Mouse (Mus musculus) cerebellum, adult 9-11 months (tissue): ENCODE data around the gene Myl7.
"Not testable (repeated sequence)": the region's sequence is repeated elsewhere in the genome, so short reads cannot be mapped to it uniquely, and the experiment has no call there.

Experiments
- DNase-seq: peaks from one replicate; pipeline ENCODE4 v3.0.0; 2022

Gene Myl7

DNA sequence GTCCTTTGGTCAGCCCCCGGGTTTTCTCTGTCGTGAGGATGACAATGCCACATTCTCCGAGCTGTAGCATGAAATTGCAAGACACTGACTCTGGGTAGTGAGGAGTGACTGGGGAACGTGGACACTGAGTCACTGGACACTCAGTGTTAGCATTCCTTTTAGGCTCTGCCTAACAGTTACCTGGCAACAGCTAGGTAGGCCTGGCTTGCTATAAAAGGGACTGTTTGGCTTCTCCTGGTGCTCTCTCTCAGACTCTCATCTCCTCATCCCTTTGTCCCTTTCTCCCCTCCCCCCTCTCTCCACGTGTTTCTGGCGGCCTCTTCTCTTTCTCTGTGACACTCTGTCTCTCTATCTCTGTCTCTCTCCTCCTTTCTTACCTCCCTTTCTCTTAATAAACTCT, 3.8 kb upstream of the Myl7 start:
- no peak for DNase-seq

DNA sequence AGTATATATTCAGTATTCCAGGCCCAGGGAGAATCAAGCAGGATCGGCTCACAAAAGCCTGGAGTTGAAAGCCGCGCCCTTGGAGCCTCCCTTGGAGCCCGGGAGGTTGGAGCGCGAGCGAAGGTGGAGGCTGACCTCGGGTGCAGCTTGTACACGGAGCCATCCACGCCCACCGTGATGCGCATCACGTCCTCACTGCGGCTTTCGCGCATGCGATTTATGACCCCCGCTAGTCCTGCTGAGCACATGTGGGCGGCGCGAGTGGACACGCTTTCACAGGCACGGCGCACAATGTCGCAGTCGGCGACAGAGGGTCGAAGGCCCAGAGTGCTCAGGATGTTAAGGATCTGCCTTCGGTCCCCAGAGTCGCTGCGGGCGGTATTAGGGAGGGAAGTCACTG, 3.4 kb upstream of the Myl7 start:
- DNase-seq = peak; percentile 60

GRCm38 (mm10) chr11:5901320-5901719, 2.7 kb upstream of the Myl7 start:
- DNase-seq = peak; percentile 18

- no peak for DNase-seq
These were observed 704 bp upstream of the Myl7 start for GRCm38 (mm10) chr11:5899286-5899685.

DNA sequence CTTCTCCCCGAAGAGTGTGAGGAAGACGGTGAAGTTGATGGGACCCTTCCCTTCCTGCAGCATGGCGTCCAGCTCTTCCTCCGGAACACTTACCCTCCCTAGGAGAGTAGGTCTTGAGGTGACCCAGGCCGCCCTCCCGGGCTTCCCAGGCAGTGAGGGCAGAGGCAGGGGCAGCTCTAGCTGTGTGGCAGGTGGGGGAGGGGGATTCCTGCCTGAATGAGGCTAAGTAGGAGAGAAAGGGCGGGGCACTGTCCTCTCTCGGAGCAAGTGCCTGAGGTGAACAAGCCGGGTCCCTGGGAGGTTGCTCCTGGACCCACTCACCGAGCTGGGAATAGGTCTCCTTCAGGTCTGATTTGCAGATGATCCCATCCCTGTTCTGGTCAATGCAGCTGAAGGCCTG, 743 bp downstream of the Myl7 start:
- DNase-seq = no peak

DNA sequence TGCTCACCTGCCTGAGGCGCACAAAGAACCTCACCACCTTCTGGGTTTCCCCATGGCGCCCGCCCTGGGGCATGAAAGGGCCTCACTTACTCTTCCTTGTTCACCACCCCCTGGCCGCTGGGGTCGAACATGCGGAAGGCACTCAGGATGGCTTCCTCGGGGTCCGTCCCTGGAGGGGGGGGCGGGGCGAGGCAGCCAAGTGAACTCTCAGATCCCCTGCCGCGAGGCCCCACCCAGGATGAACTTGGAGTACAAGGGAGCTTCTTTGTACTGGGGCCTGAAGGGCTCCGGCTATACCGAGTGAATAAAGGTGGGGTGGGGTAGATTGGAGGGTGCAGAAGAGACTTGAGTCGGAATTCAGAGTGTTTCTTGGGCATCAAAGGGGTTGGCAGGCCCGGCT, 1.4 kb downstream of the Myl7 start:
- no peak for DNase-seq

- DNase-seq = no peak
These were observed 4.8 kb downstream of the Myl7 start for GRCm38 (mm10) chr11:5893807-5894206.

DNA sequence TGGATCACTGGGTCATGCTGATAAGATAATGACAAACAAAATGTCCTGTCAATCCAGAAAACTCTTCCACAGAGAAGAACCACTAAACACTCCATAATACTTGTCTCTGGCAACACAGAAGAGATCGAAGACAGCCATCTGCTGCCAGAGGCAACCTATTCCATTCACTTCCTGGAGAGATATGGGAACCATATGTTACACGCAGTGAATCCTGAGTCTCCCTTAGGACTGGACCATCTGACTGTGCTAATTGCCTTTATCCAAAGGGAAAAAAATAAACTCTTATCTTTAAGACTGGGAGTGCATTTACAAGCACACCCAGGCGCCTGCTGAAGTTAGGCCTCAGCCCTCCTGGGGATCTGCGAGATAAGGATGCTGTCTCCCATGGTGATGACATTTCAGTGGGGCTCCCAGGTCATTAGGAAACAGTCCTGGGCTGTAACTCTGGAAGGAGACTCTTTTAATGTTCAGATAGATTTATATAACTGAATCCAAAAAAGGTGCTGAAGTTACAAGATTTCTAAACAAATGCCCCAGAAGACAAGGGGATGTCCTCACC, 5.7 kb downstream of the Myl7 start:
- DNase-seq = no peak

DNA sequence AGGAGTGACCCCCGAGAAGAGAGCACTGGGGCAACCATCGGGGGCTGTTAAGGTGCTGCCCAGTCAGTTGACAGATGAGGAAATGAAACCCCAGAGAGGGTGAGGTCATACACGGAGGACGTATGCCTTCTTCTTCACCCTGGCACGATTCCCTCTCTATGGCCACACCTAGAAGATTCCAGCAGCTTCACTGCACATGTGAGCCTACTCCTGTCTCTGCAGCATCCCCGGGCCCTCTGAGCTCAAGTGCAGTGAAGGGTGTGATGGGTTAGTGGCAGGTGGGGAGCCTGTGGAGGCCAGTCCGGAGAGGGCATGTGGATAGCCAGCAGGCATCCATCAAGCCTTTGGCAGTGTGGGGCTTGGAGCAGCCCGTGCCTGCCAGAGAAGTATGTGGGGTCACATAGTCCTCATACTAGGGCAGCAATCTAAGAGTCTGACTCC, 6.4 kb downstream of the Myl7 start:
- peak; percentile 86 for DNase-seq

DNA sequence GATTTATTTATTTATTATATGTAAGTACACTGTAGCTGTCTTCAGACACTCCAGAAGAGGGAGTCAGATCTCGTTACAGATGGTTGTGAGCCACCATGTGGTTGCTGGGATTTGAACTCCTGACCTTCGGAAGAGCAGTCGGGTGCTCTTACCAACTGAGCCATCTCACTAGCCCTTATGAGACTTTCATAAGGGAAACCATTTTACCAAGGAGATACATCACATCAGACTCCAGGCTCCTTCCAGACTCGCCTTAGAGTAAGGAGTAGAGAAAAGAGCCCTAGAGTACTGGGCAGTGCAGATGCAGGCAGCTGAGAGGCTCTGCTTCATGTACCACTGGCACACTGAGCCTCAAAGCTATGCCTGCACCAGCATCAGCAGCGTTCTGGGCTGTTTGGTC, 10.0 kb downstream of the Myl7 start:
- DNase-seq = not testable (repeated sequence)

DNA sequence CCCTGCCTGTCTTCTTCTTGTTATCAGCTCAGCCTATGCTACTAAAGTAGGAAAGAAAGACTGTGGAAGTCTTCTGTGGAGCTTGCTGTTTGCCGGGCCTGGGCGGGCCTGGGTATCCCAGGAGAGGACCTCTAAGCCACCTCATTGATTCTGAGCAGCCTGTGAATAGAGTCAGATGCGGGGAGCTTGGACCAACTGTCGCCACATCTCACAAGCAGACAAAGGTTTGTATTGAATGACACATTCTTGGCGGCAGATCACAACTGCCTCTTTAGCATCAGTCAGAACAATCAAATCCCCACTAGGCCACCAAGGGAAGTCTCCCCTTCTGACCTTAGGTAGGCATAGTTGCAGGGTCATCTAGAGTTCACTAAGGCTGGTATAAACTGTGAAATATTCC, 11.3 kb downstream of the Myl7 start:
- no peak for DNase-seq

- no peak for DNase-seq
These were observed 12.4 kb downstream of the Myl7 start for GRCm38 (mm10) chr11:5886187-5886586.

DNA sequence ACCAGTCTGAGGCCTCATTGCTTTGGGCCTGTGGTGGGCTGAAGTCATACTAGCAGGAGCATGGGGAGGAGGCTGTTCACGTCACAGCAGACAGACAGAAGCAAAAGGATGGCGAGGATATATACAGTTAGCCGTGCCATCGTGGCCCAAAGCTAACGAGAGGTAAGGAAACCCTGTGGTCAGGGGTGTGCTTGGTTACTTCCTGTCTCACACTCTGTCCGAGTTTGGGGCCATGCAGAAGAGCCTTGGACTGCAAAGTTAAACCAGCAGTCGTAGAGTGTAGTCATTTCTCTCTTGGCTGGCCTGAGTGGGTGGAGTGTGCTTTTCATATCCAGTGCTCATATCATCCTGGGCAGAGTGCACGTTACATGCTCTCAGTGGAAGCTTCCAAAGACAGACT, 16.1 kb downstream of the Myl7 start:
- no peak for DNase-seq

DNA sequence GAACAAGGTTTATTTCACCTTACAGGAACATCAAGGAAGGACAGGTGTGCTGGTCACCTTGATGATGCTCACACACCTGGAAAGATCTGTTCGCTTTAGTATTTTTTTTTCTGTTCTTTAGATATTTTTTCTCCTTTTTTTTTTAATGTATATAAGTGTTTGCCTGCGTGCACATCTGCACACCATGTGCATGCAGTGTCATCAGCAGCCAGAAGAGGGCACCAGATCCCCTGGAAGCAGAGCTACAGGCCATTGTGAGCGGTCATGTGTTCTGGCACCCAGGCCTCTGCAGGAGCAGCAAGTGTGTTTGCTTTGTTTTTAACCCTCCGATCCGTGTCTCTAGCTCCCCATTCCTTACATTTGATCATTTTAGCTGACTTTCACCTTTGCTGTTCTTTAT, 18.7 kb downstream of the Myl7 start:
- peak; percentile 67 for DNase-seq

- DNase-seq = no peak
These were observed 19.9 kb downstream of the Myl7 start for GRCm38 (mm10) chr11:5878661-5879060.

- DNase-seq = peak; percentile 97
These were observed 20.6 kb downstream of the Myl7 start, which contains the start of gene Pold2 for GRCm38 (mm10) chr11:5877921-5878526. Gene Pold2 (minus strand): TSS chr11:5878292.

- DNase-seq = no peak
These were observed 21.2 kb downstream of the Myl7 start for GRCm38 (mm10) chr11:5877421-5877820.

- no peak for DNase-seq
These were observed 25.4 kb downstream of the Myl7 start for GRCm38 (mm10) chr11:5873192-5873591.

GRCm38 (mm10) chr11:5872707-5873106, 25.9 kb downstream of the Myl7 start:
- DNase-seq = no peak

DNA sequence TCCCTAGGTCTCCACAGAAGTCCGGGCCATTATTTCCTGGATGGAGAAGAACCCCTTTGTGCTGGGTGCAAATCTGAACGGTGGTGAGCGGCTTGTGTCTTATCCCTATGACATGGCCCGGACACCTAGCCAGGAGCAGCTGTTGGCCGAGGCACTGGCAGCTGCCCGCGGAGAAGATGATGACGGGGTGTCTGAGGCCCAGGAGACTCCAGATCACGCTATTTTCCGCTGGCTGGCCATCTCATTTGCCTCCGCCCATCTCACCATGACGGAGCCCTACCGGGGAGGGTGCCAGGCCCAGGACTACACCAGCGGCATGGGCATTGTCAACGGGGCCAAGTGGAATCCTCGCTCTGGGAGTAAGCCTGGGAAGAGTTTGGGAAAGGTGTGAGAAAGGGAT, 28.5 kb downstream of the Myl7 start:
- no peak for DNase-seq

- no peak for DNase-seq
These were observed 29.3 kb downstream of the Myl7 start for GRCm38 (mm10) chr11:5869331-5869730.

DNA sequence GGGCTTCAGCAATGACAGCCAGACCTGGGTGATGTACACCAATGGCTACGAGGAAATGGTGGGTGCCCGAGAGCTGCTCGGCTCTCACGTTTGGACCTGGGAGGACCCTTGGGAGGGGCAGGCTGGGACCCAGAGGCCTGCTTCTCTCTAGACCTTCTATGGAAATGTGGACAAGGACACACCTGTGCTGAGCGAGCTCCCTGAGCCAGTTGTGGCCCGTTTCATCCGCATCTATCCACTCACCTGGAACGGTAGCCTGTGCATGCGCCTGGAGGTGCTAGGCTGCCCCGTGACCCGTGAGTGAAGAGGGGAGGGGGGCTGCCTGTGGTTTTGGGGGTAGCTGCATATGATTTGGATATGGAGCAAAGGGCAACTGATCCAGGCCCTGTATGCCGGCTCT, 30.3 kb downstream of the Myl7 start:
- DNase-seq = no peak

DNA sequence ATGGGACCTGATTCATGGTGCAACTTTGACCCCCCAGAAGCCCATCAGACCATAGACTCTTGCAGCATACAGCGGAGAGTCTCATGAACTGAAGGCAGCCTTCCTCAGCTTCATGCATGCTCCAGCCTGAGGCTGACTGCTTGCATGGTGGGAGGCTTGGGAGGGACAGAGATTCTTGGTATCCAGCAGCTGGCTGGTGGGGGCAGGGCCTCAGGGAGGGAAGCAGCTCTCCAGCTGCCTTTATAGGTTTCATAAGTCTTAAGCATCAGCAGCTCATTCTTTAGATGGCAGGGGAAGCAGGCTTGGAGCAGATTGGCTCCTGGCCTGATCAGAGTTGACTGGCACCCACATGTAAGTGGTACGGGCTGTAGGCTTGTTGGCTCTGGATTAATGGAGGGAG, 31.4 kb downstream of the Myl7 start:
- DNase-seq = no peak

GRCm38 (mm10) chr11:5862394-5863105, 36.0 kb downstream of the Myl7 start:
- DNase-seq = no peak
